Mouse (Mus musculus) midbrain, postnatal 0 days (tissue): Measurements from ENCODE around the gene Vgll4. TPM values are rescaled to one million over a fixed set of nuclear protein-coding genes. Genes with fewer than 3 reads are reported as not detected.

Experiments
- ATAC-seq: fragments of 200-750 bp; cut with Nextera tagmentation; 2 replicates; pipeline ENCODE4 v1.8.0; 2017; ENCODE audit warnings: moderate number of reproducible peaks, mild to moderate bottlenecking, moderate TSS enrichment, moderate library complexity; ENCODE audit not compliant: low FRiP score
- DNase-seq: peaks from one replicate; pipeline ENCODE4 v3.0.0-alpha.2; 2015; ENCODE audit warnings: low spot score
- H3K27ac ChIP-seq: fragments of 300-500 bp; sonication (generic); 2 replicates; pipeline ENCODE4 v1.5.1; 2014; ENCODE audit warnings: low read depth, mild to moderate bottlenecking, low read length, mixed read lengths
- H3K27me3 ChIP-seq: fragments of 300-500 bp; sonication (generic); 2 replicates; pipeline ENCODE4 v1.6.1; 2014; ENCODE audit warnings: low read length, control low read depth, mixed read lengths; ENCODE audit not compliant: insufficient read depth
- H3K36me3 ChIP-seq: fragments of 300-500 bp; sonication (generic); 2 replicates; pipeline ENCODE4 v1.6.1; 2014; ENCODE audit warnings: low read length, control low read depth, mixed read lengths; ENCODE audit not compliant: insufficient read depth
- H3K4me1 ChIP-seq: fragments of 300-500 bp; sonication (generic); 2 replicates; pipeline ENCODE4 v1.6.1; 2014; ENCODE audit warnings: mild to moderate bottlenecking, control low read depth, antibody characterized with exemption, low read length, mixed read lengths; ENCODE audit not compliant: insufficient read depth
- H3K4me2 ChIP-seq: fragments of 300-500 bp; sonication (generic); 2 replicates; pipeline ENCODE4 v1.6.1; 2014; ENCODE audit warnings: low read depth, mild to moderate bottlenecking, low read length, mixed read lengths; ENCODE audit not compliant: poor library complexity, severe bottlenecking
- H3K4me3 ChIP-seq: fragments of 300-500 bp; sonication (generic); 2 replicates; pipeline ENCODE4 v1.5.1; 2014; ENCODE audit warnings: low read depth, mild to moderate bottlenecking, low read length, moderate library complexity
- H3K9ac ChIP-seq: fragments of 300-500 bp; sonication (generic); replicated peaks from 2 replicates; pipeline ENCODE4 v1.6.1; 2014; ENCODE audit warnings: mild to moderate bottlenecking, low read length, moderate library complexity, mixed read lengths; ENCODE audit not compliant: poor library complexity, severe bottlenecking
- H3K9me3 ChIP-seq: fragments of 300-500 bp; sonication (generic); 2 replicates; pipeline ENCODE4 v1.6.1; 2016; ENCODE audit warnings: low read length, control low read depth
- CTCF ChIP-seq: IDR thresholded peaks from 2 replicates; pipeline ENCODE4 v1.5.1; 2016; ENCODE audit warnings: antibody characterized with exemption, mild to moderate bottlenecking
- WGBS: fragments of 180-500 bp; shearing (Covaris S2); extraction: QIAGEN DNeasy Blood & Tissue Kit; methylation state at CpG from one replicate; pipeline ENCODE4 v1.1.7; 2014; 5-methylcytosine and 5-hydroxymethylcytosine counted together
- polyA plus RNA-seq: library from polyadenylated mRNA; unstranded; fragments of >200 nt; fragmentation: Nextera tagmentation; extraction: Ambion mirVana; gene quantifications from 2 replicates; pipeline ENCODE4 v1.2.1, GENCODE M21; 2015
- total RNA-seq: library from RNA; depleted of rRNA; stranded (reverse); fragments of >200 nt; gene quantifications from 2 replicates; pipeline ENCODE4 v1.2.3, GENCODE M21; 2014

Vgll4 gene
- total and polyA plus RNA-seq, 2 experiments from 2014 or later, result 36.0 to 58.5 TPM

DNA sequence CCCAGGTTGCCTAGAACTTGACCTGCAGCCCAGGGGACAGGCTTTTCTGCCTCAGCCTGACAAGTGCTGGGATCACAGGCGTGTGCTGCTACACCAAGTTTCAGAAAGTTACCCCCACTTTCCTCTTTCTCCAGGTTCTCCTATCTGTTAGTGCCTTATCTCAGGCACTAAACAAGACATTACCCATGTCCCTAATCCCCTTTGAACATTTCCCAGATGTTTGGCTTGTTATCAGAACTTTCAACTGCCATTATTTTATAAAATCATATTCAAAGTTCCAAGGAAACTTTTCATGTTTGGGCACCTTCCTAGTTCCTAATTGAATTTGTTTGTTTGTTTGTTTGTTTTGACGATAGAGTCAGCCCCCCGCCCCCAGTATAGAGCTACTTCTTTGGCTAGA is 4.0 kb downstream of the Vgll4 start:
- H3K36me3 ChIP-seq, result no peaks in the 10 kb centered on the region
- no peak for TF ChIP-seq CTCF
- no peak overlapping the region for H3K4me2 ChIP-seq
- no peaks in the 10 kb centered on the region; the same call in 1 of the 2 replicates for H3K4me1 ChIP-seq
- no peaks in the 10 kb centered on the region; the same call in 1 of the 2 replicates for H3K27me3 ChIP-seq
- no peak overlapping the region for H3K4me3 ChIP-seq
- no peak overlapping the region for H3K9ac ChIP-seq
- no peak for DNase-seq
- no peak for ATAC-seq
- no peaks in the 10 kb centered on the region for H3K9me3 ChIP-seq
- 84% methylated on average over 3 of the region's 3 CpGs for WGBS
- H3K27ac ChIP-seq, result no peak overlapping the region

DNA sequence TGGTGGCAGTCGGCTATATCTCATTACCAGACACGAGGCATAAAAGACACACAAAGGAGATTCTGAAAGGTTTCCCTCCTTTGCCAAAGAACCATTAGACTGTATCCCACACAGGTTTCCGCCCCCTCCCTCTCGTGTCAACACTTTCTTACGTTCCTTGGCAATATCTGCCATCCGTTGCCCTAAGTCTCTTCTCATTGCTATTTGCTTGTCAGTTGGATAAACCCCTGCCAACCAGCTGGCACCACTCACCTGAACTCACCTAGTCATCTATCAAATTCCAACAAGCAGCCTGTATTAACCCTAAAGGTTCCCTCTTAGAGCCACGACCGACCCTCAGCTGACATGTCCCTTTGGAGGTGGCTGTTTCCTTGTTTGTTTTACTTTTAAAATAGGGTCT is 4.4 kb downstream of the Vgll4 start:
- Histone ChIP-seq H3K4me3 (no peak overlapping the region), H3K9me3 (no peaks in the 10 kb centered on the region), H3K9ac (no peak overlapping the region), H3K4me2 (no peak overlapping the region), H3K27me3 (no peaks in the 10 kb centered on the region; the same call in 1 of the 2 replicates), H3K27ac (no peak overlapping the region), H3K4me1 (no peaks in the 10 kb centered on the region; the same call in 1 of the 2 replicates), H3K36me3 (no peaks in the 10 kb centered on the region)
- no peak for TF ChIP-seq CTCF
- ATAC-seq (no peak), DNase-seq (no peak)
- WGBS, result 83% methylated on average over 8 of the region's 8 CpGs

DNA sequence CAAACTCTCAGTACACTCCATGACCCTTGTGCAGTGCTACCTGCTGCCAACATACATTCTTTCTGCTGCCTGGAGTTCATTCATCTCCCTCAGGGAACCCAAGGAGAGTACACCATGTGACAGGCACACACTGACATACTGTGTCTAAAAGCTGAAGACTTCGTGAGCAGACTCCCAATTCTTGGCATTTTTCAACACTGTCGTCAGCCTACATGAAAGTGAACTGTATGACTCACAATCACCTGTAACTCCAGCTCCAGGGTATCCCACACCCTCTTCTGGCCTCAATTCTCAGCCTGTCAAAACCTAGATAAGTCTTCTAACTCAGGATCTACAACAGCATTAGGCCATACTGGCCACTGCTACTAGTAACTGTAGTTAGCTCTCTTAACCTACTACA is 5.6 kb downstream of the Vgll4 start:
- WGBS, result 86% methylated on average over 2 of the region's 2 CpGs

DNA sequence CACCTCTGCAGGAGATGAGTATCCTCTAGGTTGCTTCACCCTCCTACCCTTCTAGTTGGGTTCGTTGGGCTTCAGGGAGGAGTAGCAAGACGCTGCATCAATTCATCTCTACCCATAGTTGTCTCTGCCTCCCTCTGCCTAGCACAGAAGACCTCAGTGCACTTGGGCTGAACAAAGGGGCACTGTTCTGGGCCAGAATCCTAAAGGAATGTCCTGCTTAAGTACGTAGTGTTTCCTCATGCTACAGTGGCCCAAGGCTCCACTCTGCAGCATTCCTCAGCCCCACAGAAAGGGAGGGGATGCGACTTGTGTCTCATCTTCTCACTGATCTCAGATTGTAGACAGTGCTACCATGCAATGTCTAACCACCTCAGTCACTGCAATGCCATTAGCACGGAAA is 6.2 kb downstream of the Vgll4 start:
- no peak overlapping the region for H3K9ac ChIP-seq
- no peak for TF ChIP-seq CTCF
- WGBS, result 74% methylated on average over 5 of the region's 5 CpGs

More for the DNA sequence above, 5.6 kb downstream of the Vgll4 start:
- DNase-seq, result no peak
- no peak overlapping the region for H3K27ac ChIP-seq
- no peak overlapping the region for H3K9ac ChIP-seq
- no peaks in the 10 kb centered on the region; the same call in 1 of the 2 replicates for H3K27me3 ChIP-seq
- no peaks in the 10 kb centered on the region for H3K36me3 ChIP-seq
- no peak for ATAC-seq
- no peak overlapping the region for H3K4me3 ChIP-seq
- no peaks in the 10 kb centered on the region; the same call in 1 of the 2 replicates for H3K4me1 ChIP-seq
- no peaks in the 10 kb centered on the region for H3K9me3 ChIP-seq
- H3K4me2 ChIP-seq, result no peak overlapping the region
- TF ChIP-seq CTCF, result no peak

DNA sequence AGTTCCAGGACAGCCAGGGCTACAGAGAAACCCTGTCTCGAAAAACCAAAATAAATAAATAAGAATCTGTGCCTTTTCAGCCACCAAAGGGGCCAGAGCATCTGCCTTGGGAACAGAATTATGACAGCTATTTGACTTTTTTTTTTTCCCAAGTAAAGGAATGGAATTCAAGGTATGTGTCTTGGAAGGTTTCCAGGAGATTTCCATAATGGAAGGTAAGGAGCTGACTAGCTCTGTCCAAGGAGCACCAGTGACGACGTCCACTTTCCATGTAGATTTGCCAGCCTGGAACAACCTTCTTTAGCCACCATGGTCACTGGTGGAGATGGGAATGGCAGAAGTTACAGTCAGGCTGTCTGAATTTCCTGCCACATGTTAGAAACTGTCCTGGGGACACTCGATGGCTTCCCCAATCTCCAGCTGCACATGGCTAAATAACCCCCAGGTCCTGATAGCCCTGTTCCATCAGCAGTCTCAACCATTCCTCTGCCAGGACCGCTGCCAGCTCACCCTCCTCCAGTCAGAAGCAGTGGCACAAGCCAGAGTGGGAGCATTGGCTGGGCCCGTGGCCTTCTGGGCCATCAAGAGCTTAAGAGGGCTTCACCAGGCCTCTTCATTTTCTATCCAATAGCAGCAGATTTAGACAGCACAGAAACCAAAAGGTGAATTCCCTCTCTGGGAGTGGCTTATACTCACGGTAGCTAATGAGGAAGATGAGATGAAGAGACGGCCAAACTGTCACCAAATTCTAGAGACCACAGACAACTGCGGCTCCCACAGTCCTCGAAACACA is 8.3 kb downstream of the Vgll4 start:
- ATAC-seq (no peak), DNase-seq (no peak)
- no peak overlapping the region for H3K9ac ChIP-seq
- H3K36me3 ChIP-seq, result no peaks in the 10 kb centered on the region; the same call in 1 of the 2 replicates
- no peak overlapping the region for H3K4me2 ChIP-seq
- no peaks in the 10 kb centered on the region for H3K27me3 ChIP-seq
- no peak for TF ChIP-seq CTCF
- no peaks in the 10 kb centered on the region; the same call in 1 of the 2 replicates for H3K4me1 ChIP-seq
- no peak overlapping the region for H3K4me3 ChIP-seq
- 81% methylated on average over 10 of the region's 10 CpGs for WGBS
- no peak overlapping the region for H3K27ac ChIP-seq
- H3K9me3 ChIP-seq, result no peaks in the 10 kb centered on the region

More for the DNA sequence above, 6.2 kb downstream of the Vgll4 start:
- no peaks in the 10 kb centered on the region; the same call in 1 of the 2 replicates for H3K4me1 ChIP-seq
- H3K27me3 ChIP-seq, result no peaks in the 10 kb centered on the region; the same call in 1 of the 2 replicates
- H3K4me3 ChIP-seq, result no peak overlapping the region
- no peaks in the 10 kb centered on the region for H3K36me3 ChIP-seq
- DNase-seq (no peak), ATAC-seq (no peak)
- no peak overlapping the region for H3K27ac ChIP-seq
- H3K4me2 ChIP-seq, result no peak overlapping the region
- H3K9me3 ChIP-seq, result no peaks in the 10 kb centered on the region

DNA sequence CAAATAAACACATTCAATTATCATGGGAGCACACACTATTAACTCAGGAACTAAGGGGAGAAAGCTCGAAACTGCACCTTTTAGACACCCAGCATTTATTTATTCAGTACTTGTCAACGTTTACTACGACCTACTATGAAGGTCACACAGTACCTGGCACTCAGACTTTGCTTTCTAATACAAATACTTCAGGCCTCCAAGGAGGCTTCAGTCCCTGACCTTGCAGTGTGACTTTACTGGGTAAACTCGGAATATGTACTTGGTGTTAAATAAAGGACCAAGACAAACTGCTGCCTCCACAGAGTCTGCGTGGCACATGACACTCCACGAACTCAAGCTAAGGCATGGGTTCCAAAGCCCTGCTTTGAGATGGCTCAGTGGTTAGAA is 10.8 kb downstream of the Vgll4 start:
- ATAC-seq, result no peak
- no peak overlapping the region for H3K4me3 ChIP-seq
- WGBS, result 84% methylated on average over 6 of the region's 6 CpGs

More for the DNA sequence above, 10.8 kb downstream of the Vgll4 start:
- no peak overlapping the region for H3K4me2 ChIP-seq
- H3K27ac ChIP-seq, result no peak overlapping the region
- H3K9me3 ChIP-seq, result no peaks in the 10 kb centered on the region
- H3K27me3 ChIP-seq, result no peaks in the 10 kb centered on the region
- no peaks in the 10 kb centered on the region for H3K4me1 ChIP-seq
- H3K36me3 ChIP-seq, result no peaks in the 10 kb centered on the region; the same call in 1 of the 2 replicates
- DNase-seq, result no peak
- no peak overlapping the region for H3K9ac ChIP-seq
- TF ChIP-seq CTCF, result no peak
